Mouse (Mus musculus): ENCODE data around the gene Syt1. TPM values are rescaled to one million over a fixed set of nuclear protein-coding genes. Genes with fewer than 3 reads are reported as not detected.

Syt1 gene
- polyA plus RNA-seq, 2 experiments, result 0.84 to 1.1 TPM

- H3K4me1 ChIP-seq (ENCODE audit: control insufficient read depth, insufficient read depth, low read length), result peaks cover 6% of the 10 kb centered on the region
- no peaks in the 10 kb centered on the region for H3K36me3 ChIP-seq (ENCODE audit: control insufficient read depth, insufficient read depth, low read length)
- 9% methylated on average over 1 of the region's 1 CpGs for WGBS
- peaks cover 33% of the 10 kb centered on the region for H3K27me3 ChIP-seq (ENCODE audit: control insufficient read depth, insufficient read depth, low read length)
- no peak overlapping the region for H3K4me2 ChIP-seq (replicated peaks; ENCODE audit: low read depth, low read length, severe bottlenecking)
- DNase-seq (ENCODE audit: low spot score), result no peak
- ATAC-seq (ENCODE audit: low FRiP score, low read depth), result no peak
- TF ChIP-seq POLR2A (IDR thresholded peaks at IDR 0.05; ENCODE audit: borderline replicate concordance, extremely low read depth, insufficient read depth, insufficient read length), result no peak
- H3K9me3 ChIP-seq (ENCODE audit: control insufficient read depth, low read length), result no peaks in the 10 kb centered on the region
- H3K9ac ChIP-seq (ENCODE audit: low read depth, low read length, severe bottlenecking), result no peak overlapping the region
- peak overlapping the region; percentile 43 for H3K4me3 ChIP-seq (replicated peaks; ENCODE audit: low read length)
- no peak overlapping the region for H3K27ac ChIP-seq (replicated peaks; ENCODE audit: low read depth, low read length)
These were observed 951 bp downstream of the Syt1 start for GRCm38 (mm10) chr10:109009831-109010230.

GRCm38 (mm10) chr10:109008456-109008855 is 2.3 kb downstream of the Syt1 start:
- WGBS, result 91% methylated on average over 13 of the region's 13 CpGs
- H3K4me1 ChIP-seq (ENCODE audit: control insufficient read depth, insufficient read depth, low read length), result peaks cover 6% of the 10 kb centered on the region
- H3K4me2 ChIP-seq (replicated peaks; ENCODE audit: low read depth, low read length, severe bottlenecking), result no peak overlapping the region
- DNase-seq (ENCODE audit: low spot score) (no peak), ATAC-seq (ENCODE audit: low FRiP score, low read depth) (no peak)
- peaks cover 33% of the 10 kb centered on the region for H3K27me3 ChIP-seq (ENCODE audit: control insufficient read depth, insufficient read depth, low read length)
- no peak overlapping the region for H3K9ac ChIP-seq (ENCODE audit: low read depth, low read length, severe bottlenecking)
- no peak for TF ChIP-seq POLR2A (IDR thresholded peaks at IDR 0.05; ENCODE audit: borderline replicate concordance, extremely low read depth, insufficient read depth, insufficient read length)
- H3K27ac ChIP-seq (replicated peaks; ENCODE audit: low read depth, low read length), result no peak overlapping the region
- no peaks in the 10 kb centered on the region for H3K9me3 ChIP-seq (ENCODE audit: control insufficient read depth, low read length)
- H3K36me3 ChIP-seq (ENCODE audit: control insufficient read depth, insufficient read depth, low read length), result no peaks in the 10 kb centered on the region
- no peak overlapping the region for H3K4me3 ChIP-seq (replicated peaks; ENCODE audit: low read length)

DNA sequence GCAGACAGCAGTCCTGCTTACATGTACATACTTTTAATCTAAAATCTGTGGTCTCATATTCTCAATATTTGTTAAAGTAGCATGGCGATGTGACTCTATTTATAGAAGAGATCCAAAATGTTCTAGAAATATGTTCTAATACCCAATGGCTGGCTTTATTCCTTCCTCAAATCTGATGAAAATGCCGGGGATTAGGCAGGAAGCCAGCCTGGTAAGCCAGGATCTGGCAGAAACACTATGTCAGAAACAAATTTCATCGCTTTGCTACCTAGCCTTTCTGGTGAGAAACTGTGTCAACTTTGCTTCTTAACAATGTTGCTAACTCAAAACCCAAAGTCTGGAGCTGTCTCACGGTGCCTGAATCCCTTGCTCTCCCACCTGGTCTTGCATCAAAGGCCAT is 7.3 kb downstream of the Syt1 start:
- Histone ChIP-seq H3K36me3 (ENCODE audit: control insufficient read depth, insufficient read depth, low read length) (no peaks in the 10 kb centered on the region), H3K27ac (replicated peaks; ENCODE audit: low read depth, low read length) (no peak overlapping the region), H3K4me2 (replicated peaks; ENCODE audit: low read depth, low read length, severe bottlenecking) (no peak overlapping the region), H3K9me3 (ENCODE audit: control insufficient read depth, low read length) (no peaks in the 10 kb centered on the region), H3K27me3 (ENCODE audit: control insufficient read depth, insufficient read depth, low read length) (peaks cover 2% of the 10 kb centered on the region; the same call in 1 of the 2 replicates), H3K9ac (ENCODE audit: low read depth, low read length, severe bottlenecking) (no peak overlapping the region), H3K4me1 (ENCODE audit: control insufficient read depth, insufficient read depth, low read length) (no peaks in the 10 kb centered on the region), H3K4me3 (replicated peaks; ENCODE audit: low read length) (no peak overlapping the region)
- TF ChIP-seq POLR2A (IDR thresholded peaks at IDR 0.05; ENCODE audit: borderline replicate concordance, extremely low read depth, insufficient read depth, insufficient read length), result no peak
- ATAC-seq (ENCODE audit: low FRiP score, low read depth) (no peak), DNase-seq (ENCODE audit: low spot score) (no peak)
- WGBS, result 76% methylated on average over 4 of the region's 4 CpGs

- TF ChIP-seq POLR2A (IDR thresholded peaks at IDR 0.05; ENCODE audit: borderline replicate concordance, extremely low read depth, insufficient read depth, insufficient read length), result no peak
- DNase-seq (ENCODE audit: low spot score), result no peak
- H3K4me1 ChIP-seq (ENCODE audit: control insufficient read depth, insufficient read depth, low read length), result no peaks in the 10 kb centered on the region
These were observed 23.5 kb downstream of the Syt1 start for GRCm38 (mm10) chr10:108987250-108987649.

DNA sequence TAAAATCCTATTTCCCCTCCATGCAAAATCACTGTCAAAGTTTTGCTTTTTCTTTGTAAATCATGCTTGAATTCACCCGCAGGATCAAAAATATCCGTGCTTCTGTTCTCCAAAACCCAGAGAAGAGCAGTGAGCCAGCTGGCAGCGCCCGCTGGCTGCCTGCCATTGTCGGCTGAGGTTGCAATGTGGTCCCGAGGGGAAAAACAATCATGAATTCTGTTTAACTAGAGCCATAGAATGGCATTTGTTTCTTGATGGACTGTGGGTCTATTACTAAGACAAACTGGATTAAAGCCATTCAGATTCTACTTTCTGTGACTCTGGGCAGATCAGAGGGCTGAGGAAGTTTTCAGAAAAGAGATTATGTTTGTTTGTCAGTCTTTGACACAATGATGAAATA is 31.1 kb downstream of the Syt1 start:
- H3K4me3 ChIP-seq (replicated peaks; ENCODE audit: low read length), result no peak overlapping the region
- 79% methylated on average over 6 of the region's 6 CpGs for WGBS
- H3K36me3 ChIP-seq (ENCODE audit: control insufficient read depth, insufficient read depth, low read length), result no peaks in the 10 kb centered on the region
- no peaks in the 10 kb centered on the region for H3K9me3 ChIP-seq (ENCODE audit: control insufficient read depth, low read length)
- ATAC-seq (ENCODE audit: low FRiP score, low read depth) (no peak), DNase-seq (ENCODE audit: low spot score) (peak; percentile 59)
- H3K27me3 ChIP-seq (ENCODE audit: control insufficient read depth, insufficient read depth, low read length), result no peaks in the 10 kb centered on the region
- TF ChIP-seq POLR2A (IDR thresholded peaks at IDR 0.05; ENCODE audit: borderline replicate concordance, extremely low read depth, insufficient read depth, insufficient read length), result no peak
- H3K4me2 ChIP-seq (replicated peaks; ENCODE audit: low read depth, low read length, severe bottlenecking), result no peak overlapping the region
- H3K27ac ChIP-seq (replicated peaks; ENCODE audit: low read depth, low read length), result no peak overlapping the region
- H3K4me1 ChIP-seq (ENCODE audit: control insufficient read depth, insufficient read depth, low read length), result no peaks in the 10 kb centered on the region
- H3K9ac ChIP-seq (ENCODE audit: low read depth, low read length, severe bottlenecking), result no peak overlapping the region

More at GRCm38 (mm10) chr10:108987250-108987649, 23.5 kb downstream of the Syt1 start:
- H3K27me3 ChIP-seq (ENCODE audit: control insufficient read depth, insufficient read depth, low read length), result no peaks in the 10 kb centered on the region
- no peak overlapping the region for H3K4me2 ChIP-seq (replicated peaks; ENCODE audit: low read depth, low read length, severe bottlenecking)
- no peak overlapping the region for H3K9ac ChIP-seq (ENCODE audit: low read depth, low read length, severe bottlenecking)
- no peaks in the 10 kb centered on the region for H3K36me3 ChIP-seq (ENCODE audit: control insufficient read depth, insufficient read depth, low read length)
- H3K9me3 ChIP-seq (ENCODE audit: control insufficient read depth, low read length), result no peaks in the 10 kb centered on the region
- no peak overlapping the region for H3K27ac ChIP-seq (replicated peaks; ENCODE audit: low read depth, low read length)
- 93% methylated on average over 2 of the region's 2 CpGs for WGBS
- no peak for ATAC-seq (ENCODE audit: low FRiP score, low read depth)
- no peak overlapping the region for H3K4me3 ChIP-seq (replicated peaks; ENCODE audit: low read length)

- Histone ChIP-seq H3K27me3 (ENCODE audit: control insufficient read depth, insufficient read depth, low read length) (no peaks in the 10 kb centered on the region), H3K4me3 (replicated peaks; ENCODE audit: low read length) (no peak overlapping the region), H3K4me2 (replicated peaks; ENCODE audit: low read depth, low read length, severe bottlenecking) (no peak overlapping the region), H3K27ac (replicated peaks; ENCODE audit: low read depth, low read length) (no peak overlapping the region), H3K36me3 (ENCODE audit: control insufficient read depth, insufficient read depth, low read length) (no peaks in the 10 kb centered on the region), H3K9ac (ENCODE audit: low read depth, low read length, severe bottlenecking) (no peak overlapping the region), H3K9me3 (ENCODE audit: control insufficient read depth, low read length) (no peaks in the 10 kb centered on the region), H3K4me1 (ENCODE audit: control insufficient read depth, insufficient read depth, low read length) (no peaks in the 10 kb centered on the region)
- ATAC-seq (ENCODE audit: low FRiP score, low read depth), result no peak
- TF ChIP-seq POLR2A (IDR thresholded peaks at IDR 0.05; ENCODE audit: borderline replicate concordance, extremely low read depth, insufficient read depth, insufficient read length), result no peak
- DNase-seq (ENCODE audit: low spot score), result no peak
- WGBS, result 88% methylated on average over 5 of the region's 5 CpGs
These were observed 55.8 kb downstream of the Syt1 start for GRCm38 (mm10) chr10:108954952-108955351.
